Mouse (Mus musculus): ENCODE measurements around the gene Zfhx3. TPM values are rescaled to one million over a fixed set of nuclear protein-coding genes. Genes with fewer than 3 reads are reported as not detected.

Gene Zfhx3
- polyA plus RNA-seq, 1 experiment from 2014 or later = 34.7 TPM

GRCm38 (mm10) chr8:108436336-108436735 lies 493.9 kb downstream of the Zfhx3 start:
- Histone ChIP-seq H3K27me3 (ENCODE audit: control insufficient read depth, insufficient read depth, low read length) (no peaks in the 10 kb centered on the region; the same call in 1 of the 2 replicates), H3K4me3 (replicated peaks; ENCODE audit: low read length) (no peak overlapping the region), H3K4me2 (replicated peaks) (no peak overlapping the region), H3K27ac (no peak overlapping the region), H3K9ac (no peak overlapping the region), H3K9me3 (ENCODE audit: control insufficient read depth, low read length) (no peaks in the 10 kb centered on the region), H3K36me3 (replicated peaks; ENCODE audit: control insufficient read depth, insufficient read depth) (no peaks in the 10 kb centered on the region), H3K4me1 (replicated peaks; ENCODE audit: control insufficient read depth, insufficient read depth, low read length) (peaks cover 3% of the 10 kb centered on the region; the same call in 1 of the 2 replicates)
- DNase-seq (ENCODE audit: low spot score) = no peak
- WGBS = 50% methylated on average over 12 of the region's 12 CpGs
- no peak for ATAC-seq (ENCODE audit: low FRiP score)

- Histone ChIP-seq H3K9ac (no peak overlapping the region), H3K27me3 (ENCODE audit: control insufficient read depth, insufficient read depth, low read length) (no peaks in the 10 kb centered on the region; the same call in 1 of the 2 replicates), H3K36me3 (replicated peaks; ENCODE audit: control insufficient read depth, insufficient read depth) (no peaks in the 10 kb centered on the region), H3K4me2 (replicated peaks) (no peak overlapping the region), H3K4me1 (replicated peaks; ENCODE audit: control insufficient read depth, insufficient read depth, low read length) (peaks cover 3% of the 10 kb centered on the region; the same call in 1 of the 2 replicates), H3K27ac (peak overlapping the region; percentile 6), H3K9me3 (ENCODE audit: control insufficient read depth, low read length) (no peaks in the 10 kb centered on the region), H3K4me3 (replicated peaks; ENCODE audit: low read length) (no peak overlapping the region)
- ATAC-seq (ENCODE audit: low FRiP score) = no peak
- no peak for DNase-seq (ENCODE audit: low spot score)
- 56% methylated on average over 13 of the region's 13 CpGs for WGBS
Observed at GRCm38 (mm10) chr8:108437316-108437830, 494.9 kb downstream of the Zfhx3 start.

- no peak overlapping the region for H3K27ac ChIP-seq
- DNase-seq (ENCODE audit: low spot score) = no peak
- H3K9ac ChIP-seq = no peak overlapping the region
- no peak overlapping the region for H3K4me2 ChIP-seq (replicated peaks)
- ATAC-seq (ENCODE audit: low FRiP score) = no peak
- H3K9me3 ChIP-seq (ENCODE audit: control insufficient read depth, low read length) = no peaks in the 10 kb centered on the region
- no peak overlapping the region for H3K4me3 ChIP-seq (replicated peaks; ENCODE audit: low read length)
- H3K27me3 ChIP-seq (ENCODE audit: control insufficient read depth, insufficient read depth, low read length) = no peaks in the 10 kb centered on the region
- H3K36me3 ChIP-seq (replicated peaks; ENCODE audit: control insufficient read depth, insufficient read depth) = no peaks in the 10 kb centered on the region
- no peaks in the 10 kb centered on the region; the same call in 1 of the 2 replicates for H3K4me1 ChIP-seq (replicated peaks; ENCODE audit: control insufficient read depth, insufficient read depth, low read length)
- WGBS = 63% methylated on average over 3 of the region's 3 CpGs
Observed at GRCm38 (mm10) chr8:108440476-108440875, 498.0 kb downstream of the Zfhx3 start.

DNA sequence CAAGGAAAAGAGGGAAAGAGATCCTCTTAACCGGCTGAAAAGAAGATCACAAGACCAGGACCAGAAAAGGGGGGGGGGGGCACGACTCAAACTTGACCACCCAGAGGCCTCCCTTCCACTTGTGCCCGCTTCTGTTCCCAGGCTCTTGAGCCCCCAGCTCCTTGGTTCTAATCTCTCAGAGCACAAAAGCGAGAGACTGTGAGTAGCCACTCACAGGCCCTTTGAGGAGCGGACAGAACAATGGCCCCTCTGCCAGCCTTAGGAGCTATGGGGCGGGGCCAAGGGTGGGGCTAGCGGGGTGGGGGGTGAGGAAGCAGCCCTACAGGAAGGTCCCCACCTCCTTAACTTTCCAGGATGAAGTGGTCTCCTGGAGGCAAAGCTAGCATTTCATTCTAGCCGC lies 508.4 kb downstream of the Zfhx3 start:
- H3K36me3 ChIP-seq (replicated peaks; ENCODE audit: control insufficient read depth, insufficient read depth) = no peaks in the 10 kb centered on the region
- DNase-seq (ENCODE audit: low spot score) (no peak), ATAC-seq (ENCODE audit: low FRiP score) (no peak)
- no peaks in the 10 kb centered on the region for H3K9me3 ChIP-seq (ENCODE audit: control insufficient read depth, low read length)
- whole genome bisulfite sequencing = 15% methylated on average over 8 of the region's 8 CpGs
- no peak overlapping the region for H3K4me3 ChIP-seq (replicated peaks; ENCODE audit: low read length)
- H3K4me2 ChIP-seq (replicated peaks) = no peak overlapping the region
- H3K4me1 ChIP-seq (replicated peaks; ENCODE audit: control insufficient read depth, insufficient read depth, low read length) = peaks cover 19% of the 10 kb centered on the region
- H3K27me3 ChIP-seq (ENCODE audit: control insufficient read depth, insufficient read depth, low read length) = peaks cover 11% of the 10 kb centered on the region; the same call in 1 of the 2 replicates
- H3K27ac ChIP-seq = no peak overlapping the region
- no peak overlapping the region for H3K9ac ChIP-seq

DNA sequence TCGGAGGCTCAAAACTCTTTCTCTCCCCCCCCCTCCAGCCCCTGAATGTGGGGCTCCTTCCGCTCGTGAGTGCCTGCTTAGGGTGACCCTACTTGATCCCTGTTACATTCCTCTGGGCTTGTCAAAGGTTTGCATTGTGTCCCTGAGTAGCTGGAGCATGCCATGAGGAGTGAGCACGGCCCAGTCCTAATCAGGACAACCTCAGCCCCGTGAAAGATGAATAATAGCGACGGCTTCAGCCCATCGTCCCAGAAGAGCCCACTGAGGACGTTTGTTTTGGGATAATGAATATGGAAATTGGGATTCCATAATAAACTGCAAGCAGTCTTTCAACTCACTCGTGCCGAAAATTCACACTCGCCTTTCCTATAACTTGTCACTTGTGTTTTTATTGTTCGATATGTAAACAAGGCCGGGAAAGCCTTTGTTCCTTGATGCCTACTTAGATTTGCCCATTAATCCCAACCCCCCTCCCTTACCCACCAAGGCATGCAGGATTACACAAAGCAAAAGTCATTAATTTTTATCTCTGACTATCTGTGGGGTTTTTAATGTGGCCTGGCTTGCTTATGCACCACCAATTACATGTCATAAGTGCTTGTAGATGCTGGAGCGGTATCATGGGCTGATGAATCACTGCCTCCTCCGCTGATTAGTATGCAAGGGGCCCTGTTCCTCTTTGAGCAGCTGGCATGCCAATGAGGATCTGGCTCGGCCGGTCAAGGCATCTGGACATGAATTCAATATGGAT lies 512.3 kb downstream of the Zfhx3 start:
- peak overlapping the region; percentile 75 for H3K27ac ChIP-seq
- H3K27me3 ChIP-seq (ENCODE audit: control insufficient read depth, insufficient read depth, low read length) = peaks cover 11% of the 10 kb centered on the region; the same call in 1 of the 2 replicates
- H3K4me1 ChIP-seq (replicated peaks; ENCODE audit: control insufficient read depth, insufficient read depth, low read length) = peaks cover 19% of the 10 kb centered on the region
- H3K36me3 ChIP-seq (replicated peaks; ENCODE audit: control insufficient read depth, insufficient read depth) = no peaks in the 10 kb centered on the region
- no peak overlapping the region for H3K9ac ChIP-seq
- no peak overlapping the region for H3K4me2 ChIP-seq (replicated peaks)
- no peak overlapping the region for H3K4me3 ChIP-seq (replicated peaks; ENCODE audit: low read length)
- DNase-seq (ENCODE audit: low spot score) (peak; percentile 49), ATAC-seq (ENCODE audit: low FRiP score) (peak; percentile 62; the same call in 1 of the 2 replicates)
- peaks cover 30% of the 10 kb centered on the region for H3K9me3 ChIP-seq (ENCODE audit: control insufficient read depth, low read length)
- 18% methylated on average over 18 of the region's 18 CpGs for WGBS

DNA sequence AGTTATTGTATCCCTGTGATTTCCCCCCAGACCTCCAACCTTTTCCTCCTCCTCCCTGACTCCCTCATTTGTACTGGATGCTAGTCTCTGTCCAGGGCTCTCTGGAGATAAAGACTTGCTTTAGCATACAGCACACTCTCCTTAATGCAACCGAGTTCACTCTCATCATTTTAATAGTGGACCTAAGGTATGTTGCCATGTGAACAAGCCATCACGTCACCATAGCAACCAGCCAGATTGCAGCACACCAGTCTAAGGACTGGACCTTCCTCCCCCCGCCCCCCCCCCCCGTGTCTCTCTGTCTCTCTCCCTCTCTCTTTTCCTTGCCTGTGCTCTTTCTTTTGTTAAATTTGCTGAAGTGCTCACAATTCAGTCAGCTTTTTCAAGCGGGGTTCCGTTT lies 524.2 kb downstream of the Zfhx3 start:
- Histone ChIP-seq H3K36me3 (replicated peaks; ENCODE audit: control insufficient read depth, insufficient read depth) (no peaks in the 10 kb centered on the region), H3K27me3 (ENCODE audit: control insufficient read depth, insufficient read depth, low read length) (no peaks in the 10 kb centered on the region), H3K27ac (peak overlapping the region; percentile 79), H3K4me1 (replicated peaks; ENCODE audit: control insufficient read depth, insufficient read depth, low read length) (peaks cover 27% of the 10 kb centered on the region), H3K4me3 (replicated peaks; ENCODE audit: low read length) (no peak overlapping the region), H3K4me2 (replicated peaks) (no peak overlapping the region), H3K9me3 (ENCODE audit: control insufficient read depth, low read length) (no peaks in the 10 kb centered on the region), H3K9ac (no peak overlapping the region)
- ATAC-seq (ENCODE audit: low FRiP score) (peak; percentile 60; the same call in 1 of the 2 replicates), DNase-seq (ENCODE audit: low spot score) (peak; percentile 57)
- 38% methylated on average over 6 of the region's 6 CpGs for WGBS

DNA sequence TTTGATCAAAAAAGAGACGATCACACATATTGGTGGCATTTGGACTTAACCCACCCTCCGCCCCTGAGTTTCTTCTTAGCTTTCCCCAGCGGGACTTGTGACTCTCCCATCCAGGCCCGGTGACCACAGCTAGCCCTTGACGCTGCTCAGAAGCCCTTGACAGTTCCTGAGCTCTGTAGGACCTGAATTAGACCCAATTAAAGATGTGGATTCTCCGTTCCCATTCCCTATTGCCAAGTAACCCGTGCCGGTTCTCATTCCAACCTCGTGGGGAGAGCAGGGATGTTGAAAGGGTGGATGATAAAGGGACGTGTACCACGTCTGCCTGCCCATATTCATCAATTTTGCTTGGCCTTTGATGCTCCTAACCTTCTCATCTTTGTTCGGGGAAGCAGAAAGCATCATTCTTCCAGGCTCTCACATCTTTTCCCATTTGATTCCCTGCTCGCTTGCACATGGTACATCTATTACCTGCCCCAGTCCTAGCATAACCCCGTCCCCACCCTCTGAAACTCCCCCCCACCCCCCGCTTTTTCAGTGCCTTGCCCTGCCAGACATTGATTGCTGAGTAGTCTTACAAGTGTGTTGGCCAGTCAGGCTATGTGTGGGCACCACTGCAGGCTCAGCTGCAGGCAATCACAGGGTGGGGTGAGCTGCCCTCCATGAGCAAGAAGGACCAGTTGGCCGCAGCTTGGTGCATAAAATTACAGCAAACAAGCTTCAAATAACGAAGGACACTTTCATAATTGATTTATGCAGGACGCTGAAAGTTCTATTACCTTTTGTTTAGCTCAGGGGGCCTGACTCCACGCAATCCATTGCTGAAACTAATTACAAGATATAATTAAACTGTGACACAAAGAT lies 525.0 kb downstream of the Zfhx3 start:
- H3K4me1 ChIP-seq (replicated peaks; ENCODE audit: control insufficient read depth, insufficient read depth, low read length) = peaks cover 27% of the 10 kb centered on the region
- no peak for DNase-seq (ENCODE audit: low spot score)
- no peaks in the 10 kb centered on the region for H3K36me3 ChIP-seq (replicated peaks; ENCODE audit: control insufficient read depth, insufficient read depth)
- no peak overlapping the region for H3K9ac ChIP-seq
- 43% methylated on average over 19 of the region's 19 CpGs for whole genome bisulfite sequencing
- no peaks in the 10 kb centered on the region for H3K27me3 ChIP-seq (ENCODE audit: control insufficient read depth, insufficient read depth, low read length)
- peak overlapping the region; percentile 79 for H3K27ac ChIP-seq
- ATAC-seq (ENCODE audit: low FRiP score) = no peak
- H3K4me3 ChIP-seq (replicated peaks; ENCODE audit: low read length) = no peak overlapping the region
- no peaks in the 10 kb centered on the region for H3K9me3 ChIP-seq (ENCODE audit: control insufficient read depth, low read length)
- H3K4me2 ChIP-seq (replicated peaks) = no peak overlapping the region

- H3K36me3 ChIP-seq (replicated peaks; ENCODE audit: control insufficient read depth, insufficient read depth) = no peaks in the 10 kb centered on the region
- no peak overlapping the region for H3K27ac ChIP-seq
- DNase-seq (ENCODE audit: low spot score) = no peak
- H3K4me3 ChIP-seq (replicated peaks; ENCODE audit: low read length) = no peak overlapping the region
- no peaks in the 10 kb centered on the region for H3K9me3 ChIP-seq (ENCODE audit: control insufficient read depth, low read length)
- H3K27me3 ChIP-seq (ENCODE audit: control insufficient read depth, insufficient read depth, low read length) = no peaks in the 10 kb centered on the region
- H3K4me1 ChIP-seq (replicated peaks; ENCODE audit: control insufficient read depth, insufficient read depth, low read length) = peaks cover 27% of the 10 kb centered on the region
- WGBS = 91% methylated on average over 3 of the region's 3 CpGs
- no peak overlapping the region for H3K4me2 ChIP-seq (replicated peaks)
- no peak overlapping the region for H3K9ac ChIP-seq
- ATAC-seq (ENCODE audit: low FRiP score) = no peak
Observed at GRCm38 (mm10) chr8:108470269-108470668, 527.8 kb downstream of the Zfhx3 start.

- Histone ChIP-seq H3K9ac (no peak overlapping the region), H3K4me2 (replicated peaks) (no peak overlapping the region), H3K27ac (no peak overlapping the region), H3K9me3 (ENCODE audit: control insufficient read depth, low read length) (no peaks in the 10 kb centered on the region), H3K4me3 (replicated peaks; ENCODE audit: low read length) (no peak overlapping the region), H3K27me3 (ENCODE audit: control insufficient read depth, insufficient read depth, low read length) (no peaks in the 10 kb centered on the region), H3K4me1 (replicated peaks; ENCODE audit: control insufficient read depth, insufficient read depth, low read length) (no peaks in the 10 kb centered on the region), H3K36me3 (replicated peaks; ENCODE audit: control insufficient read depth, insufficient read depth) (no peaks in the 10 kb centered on the region)
- ATAC-seq (ENCODE audit: low FRiP score) = no peak
- 83% methylated on average over 10 of the region's 10 CpGs for WGBS
- no peak for DNase-seq (ENCODE audit: low spot score)
Observed at GRCm38 (mm10) chr8:108474556-108474955, 532.1 kb downstream of the Zfhx3 start.

Measured in hindbrain, embryonic 14.5 days (tissue).